22 mouse cellular contexts compared by ENCODE assay signal in genomic region chr13:51676641-51677040, GRCm38 (mm10). TPM values are rescaled to one million over a fixed set of nuclear protein-coding genes. Genes with fewer than 3 reads are reported as not detected.
A peak's percentile ranks its signal among the peaks of the same experiment; 100 is the strongest.
DNase-seq lines count a peak whose midpoint lies in the region; ATAC-seq and TF ChIP-seq lines count a peak whose summit lies in the region.
"Had no signal": no experiment of that assay in that cellular context is flagged by ENCODE, and none has a peak within 500 bp of the region (broad histone marks: within the 10 kb centered on the region; RNA-seq: fewer than 3 reads in every experiment).

No protein-coding gene starts in this region.

- no peaks in the 10 kb centered on the region for H3K27me3 ChIP-seq in embryonic facial prominence, embryonic 15.5 days
- H3K27me3 ChIP-seq in heart, adult 2 months (ENCODE audit: control insufficient read depth, insufficient read depth, low read length) = no peaks in the 10 kb centered on the region
- H3K27me3 ChIP-seq: hindbrain, embryonic 15.5 days; liver, embryonic 15.5 days; neural tube, embryonic 13.5 days; stomach, embryonic 15.5 days had no signal

- peaks cover 89% of the 10 kb centered on the region for H3K36me3 ChIP-seq in embryonic facial prominence, embryonic 15.5 days
- H3K36me3 ChIP-seq in heart, adult 2 months (ENCODE audit: control insufficient read depth, insufficient read depth, low read length) = no peaks in the 10 kb centered on the region

- ATAC-seq in CD4-positive, CD25-positive, alpha-beta regulatory T cell, adult 4 months = peak; percentile 57
- ATAC-seq in embryonic facial prominence, embryonic 15.5 days (ENCODE audit: insufficient number of reproducible peaks, low FRiP score, low TSS enrichment, low read depth) = 0 out of 2 replicates have a peak, but pooled peaks have one; percentile 40

- DNase-seq in layer of hippocampus, adult 2 months (ENCODE audit: low spot score in 2 of 2) = peak in 1 of 2 experiments; percentile 33
- DNase-seq in layer of hippocampus, adult 11-12 months (ENCODE audit: low spot score) = no peak
- DNase-seq in 3T3-L1 (ENCODE audit: low read depth, low spot score) = peak; percentile 47
- DNase-seq in heart, adult 2 months = no peak
- no peak for DNase-seq in frontal cortex, postnatal 25 days (ENCODE audit: low spot score in 2 of 2)
- DNase-seq: adrenal gland, adult 8-10 months; cerebellum, adult 9-10 months; gastrocnemius, postnatal 10 days; heart, postnatal 14 days; kidney, adult 8-10 months; kidney, postnatal 4 days; layer of hippocampus, postnatal 36 days; spleen, adult 18-20 months; thymus, postnatal 25 days had no signal

- no peaks in the 10 kb centered on the region for H3K4me1 ChIP-seq in embryonic facial prominence, embryonic 15.5 days
- no peaks in the 10 kb centered on the region for H3K4me1 ChIP-seq in heart, adult 2 months (ENCODE audit: control insufficient read depth, insufficient read depth, low read length)
- H3K4me1 ChIP-seq: heart, embryonic 10.5 days; hindbrain, embryonic 15.5 days; limb, embryonic 10.5 days; neural tube, embryonic 13.5 days; stomach, embryonic 15.5 days had no signal

- peak overlapping the region; percentile 50; the same call in 1 of the 2 replicates for H3K27ac ChIP-seq in layer of hippocampus, adult 2 months
- H3K27ac ChIP-seq in embryonic facial prominence, embryonic 15.5 days (replicated peaks) = no peak overlapping the region
- no peak overlapping the region for H3K27ac ChIP-seq in heart, adult 2 months
- H3K27ac ChIP-seq: heart, embryonic 10.5 days; hindbrain, embryonic 15.5 days; limb, embryonic 10.5 days; liver, embryonic 15.5 days; neural tube, embryonic 13.5 days; stomach, embryonic 15.5 days had no signal

- TF ChIP-seq EP300 in heart, adult 2 months (IDR thresholded peaks at IDR 0.05; ENCODE audit: insufficient read depth, low read depth, low read length) = no peak

- no peak for TF ChIP-seq CTCF in layer of hippocampus, adult 2 months (conservative IDR thresholded peaks at IDR 0.05)
- no peak for TF ChIP-seq CTCF in heart, adult 2 months (IDR thresholded peaks at IDR 0.05)

- WGBS in embryonic facial prominence, embryonic 15.5 days = 59% methylated on average over 4 of the region's 4 CpGs
- WGBS in heart, adult 2 months = 64% methylated on average over 4 of the region's 4 CpGs

- no peak for TF ChIP-seq POLR2A in heart, adult 2 months (IDR thresholded peaks at IDR 0.05; ENCODE audit: insufficient read depth, low read depth, low read length)

- no peaks in the 10 kb centered on the region for H3K79me2 ChIP-seq in heart, adult 2 months (replicated peaks; ENCODE audit: control insufficient read depth, insufficient read depth, low read length)

- no peak overlapping the region for H3K9ac ChIP-seq in embryonic facial prominence, embryonic 15.5 days
- no peak overlapping the region for H3K9ac ChIP-seq in heart, adult 2 months (ENCODE audit: low read depth, low read length)
- H3K9ac ChIP-seq: hindbrain, embryonic 15.5 days; liver, embryonic 15.5 days; neural tube, embryonic 13.5 days; stomach, embryonic 15.5 days had no signal

- no peaks in the 10 kb centered on the region for H3K9me3 ChIP-seq in embryonic facial prominence, embryonic 15.5 days (replicated peaks)
- H3K9me3 ChIP-seq: heart, embryonic 10.5 days; hindbrain, embryonic 15.5 days; limb, embryonic 10.5 days; liver, embryonic 15.5 days; neural tube, embryonic 13.5 days; stomach, embryonic 15.5 days had no signal

- H3K4me3 ChIP-seq in layer of hippocampus, adult 2 months = no peak overlapping the region
- no peak overlapping the region for H3K4me3 ChIP-seq in embryonic facial prominence, embryonic 15.5 days (replicated peaks)
- H3K4me3 ChIP-seq in heart, adult 2 months = no peak overlapping the region
- H3K4me3 ChIP-seq: heart, embryonic 10.5 days; hindbrain, embryonic 15.5 days; limb, embryonic 10.5 days; liver, embryonic 15.5 days; neural tube, embryonic 13.5 days; stomach, embryonic 15.5 days had no signal

- intact Hi-C loops in heart, adult 2 months (cut with DNase I) = no loop called here

- no peak overlapping the region for H3K4me2 ChIP-seq in embryonic facial prominence, embryonic 15.5 days (replicated peaks)
- H3K4me2 ChIP-seq: hindbrain, embryonic 15.5 days; neural tube, embryonic 13.5 days; stomach, embryonic 15.5 days had no signal

RNA-seq across cellular contexts. Expression of gene Secisbp2, which starts 25.1 kb away (rescaled TPM):
- 10 to 100 TPM; 22.5 to 22.9 TPM for total RNA-seq in layer of hippocampus, adult 2 months (2021)
- 10 to 100 TPM; 39.3 to 46.0 TPM for polyA plus RNA-seq in CD4-positive, CD25-positive, alpha-beta regulatory T cell, adult 4 months (2017; shearing (Covaris generic))
- 31.6 and 35.1 TPM in 2 replicates for polyA plus RNA-seq in embryonic facial prominence, embryonic 15.5 days (2015; fragmentation: Nextera tagmentation; extraction: Ambion mirVana)
- total RNA-seq in heart, adult 2 months (2021) = 10 to 100 TPM; 11.1 to 11.5 TPM
- polyA plus RNA-seq in heart, adult 2 months (2012; rRNA removed) = 15.3 and 20.6 TPM in 2 replicates

RNA-seq across cellular contexts. Expression of gene Cks2, which starts 31.6 kb away (rescaled TPM):
- total RNA-seq in layer of hippocampus, adult 2 months (2021) = 1 to 10 TPM; 1.9 to 2.8 TPM
- polyA plus RNA-seq in CD4-positive, CD25-positive, alpha-beta regulatory T cell, adult 4 months (2017; shearing (Covaris generic)) = 10 to 100 TPM; 31.7 to 37.2 TPM
- 228 and 250 TPM in 2 replicates for polyA plus RNA-seq in embryonic facial prominence, embryonic 15.5 days (2015; fragmentation: Nextera tagmentation; extraction: Ambion mirVana)
- total RNA-seq in heart, adult 2 months (2021) = 1 to 10 TPM in 1 of 2 experiments, under 1 TPM in 1; 0.50 to 1.2 TPM
- 1.5 and 1.6 TPM in 2 replicates for polyA plus RNA-seq in heart, adult 2 months (2012; rRNA removed)

Comparison
In these comparisons a context has a peak if more than half of its experiments do, and no peak if none do; other contexts are left out.
1. RNA of gene Cks2, which starts 31.6 kb away (polyA plus RNA-seq): 228 to 250 TPM in embryonic facial prominence, embryonic 15.5 days and 31.7 to 37.2 TPM in CD4-positive, CD25-positive, alpha-beta regulatory T cell, adult 4 months; 1.5 to 1.6 TPM in heart, adult 2 months; every median in the first group is over 10 times any median in the second.